Mouse (Mus musculus) heart, adult 2 months (tissue): ENCODE measurements around the gene Rab3il1. TPM values are rescaled to one million over a fixed set of nuclear protein-coding genes. Genes with fewer than 3 reads are reported as not detected.

ENCODE experiments used
- DNase-seq, 2 experiments: peaks; one replicate each; pipeline ENCODE4 v3.0.0; 2021
- H3K27ac ChIP-seq: fragments of 200-600 bp; 2 replicates; pipeline ENCODE4 v1.8.1; 2022
- H3K27me3 ChIP-seq: fragments of 200-500 bp; 2 replicates; pipeline ENCODE4 v1.6.1; 2012; ENCODE audit warnings: mild to moderate bottlenecking, low read length, inconsistent platforms, mixed read lengths; ENCODE audit not compliant: control insufficient read depth, insufficient read depth
- H3K36me3 ChIP-seq: fragments of 200-500 bp; 2 replicates; pipeline ENCODE4 v1.6.1; 2012; ENCODE audit warnings: low read length, inconsistent platforms; ENCODE audit not compliant: control insufficient read depth, insufficient read depth
- H3K4me1 ChIP-seq: fragments of 200-500 bp; 2 replicates; pipeline ENCODE4 v1.6.1; 2011; ENCODE audit warnings: low read length; ENCODE audit not compliant: control insufficient read depth, insufficient read depth
- H3K4me3 ChIP-seq: fragments of 200-600 bp; 2 replicates; pipeline ENCODE4 v1.8.1; 2022
- H3K79me2 ChIP-seq: fragments of 200-500 bp; replicated peaks from 2 replicates; pipeline ENCODE4 v1.6.1; 2012; ENCODE audit warnings: mild to moderate bottlenecking, inconsistent platforms, low read length, moderate library complexity, mixed read lengths; ENCODE audit not compliant: control insufficient read depth, insufficient read depth
- H3K9ac ChIP-seq: fragments of 200-500 bp; 2 replicates; pipeline ENCODE4 v1.6.1; 2012; ENCODE audit warnings: low read depth, mild to moderate bottlenecking, control low read depth, inconsistent platforms, low read length, mixed read lengths
- CTCF ChIP-seq: fragments of 200-600 bp; IDR thresholded peaks from 2 replicates; pipeline ENCODE4 v1.8.1; 2022; ENCODE audit warnings: antibody characterized with exemption, mild to moderate bottlenecking, moderate library complexity
- EP300 ChIP-seq: fragments of 200-500 bp; IDR thresholded peaks from 2 replicates; pipeline ENCODE4 v1.6.1; 2011; ENCODE audit warnings: low read depth, low read length, control low read depth; ENCODE audit not compliant: insufficient read depth
- POLR2A ChIP-seq: fragments of 200-500 bp; IDR thresholded peaks from 2 replicates; pipeline ENCODE4 v1.6.1; 2011; ENCODE audit warnings: mild to moderate bottlenecking, low read depth, low read length, control low read depth; ENCODE audit not compliant: insufficient read depth
- WGBS: fragments of 180-500 bp; shearing (Covaris S2); methylation state at CpG from one replicate; pipeline ENCODE4 v1.1.7; 2018; 5-methylcytosine and 5-hydroxymethylcytosine counted together
- intact Hi-C: fragments of 180-260 bp; cut with DNase I; formaldehyde crosslinking; loops from one replicate; pipeline ENCODE4 v1.15.1; 2025
- polyA plus RNA-seq: library from polyadenylated mRNA; depleted of rRNA; stranded (reverse); fragments of >200 nt; gene quantifications from 2 replicates; pipeline ENCODE4 v1.2.3, GENCODE M21; 2012
- total RNA-seq, 2 experiments: library from RNA; stranded (reverse); gene quantifications; 2 replicates each; pipeline ENCODE4 v1.2.3; 2021

Rab3il1 gene
- total and polyA plus RNA-seq, 3 experiments = 5.9 to 11.1 (median 6.5) TPM

DNA sequence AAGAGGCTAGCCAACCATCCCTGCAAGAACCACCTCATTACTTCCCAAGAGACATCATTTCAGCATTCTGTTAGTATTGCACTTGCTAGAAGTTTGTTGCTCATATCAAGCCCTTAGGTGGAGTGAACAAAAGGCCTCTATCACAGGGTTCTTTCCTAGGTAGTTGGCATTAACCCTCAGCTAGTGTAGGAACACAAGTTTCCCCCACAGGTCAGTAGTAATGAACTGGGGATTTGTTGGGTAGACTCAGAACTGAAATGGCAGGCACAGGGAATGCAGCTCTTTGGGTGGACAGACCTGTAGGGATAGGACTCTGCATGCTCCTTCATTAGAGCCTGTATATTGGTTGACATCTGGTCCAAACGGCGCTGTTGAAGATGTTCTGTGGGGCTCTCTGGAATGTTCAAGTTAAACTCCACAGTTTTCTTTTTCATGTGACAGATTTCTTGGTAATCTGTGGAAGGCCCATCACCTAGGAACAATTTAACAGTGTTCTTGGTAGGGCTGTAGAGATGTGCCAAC is 15.5 kb upstream of the Rab3il1 start:
- H3K4me3 ChIP-seq = no peak overlapping the region
- peaks cover 11% of the 10 kb centered on the region for H3K4me1 ChIP-seq
- no peak for DNase-seq
- intact Hi-C loops = no loop called here
- H3K27ac ChIP-seq = no peak overlapping the region
- H3K9ac ChIP-seq = no peak overlapping the region
- peaks cover 10% of the 10 kb centered on the region for H3K36me3 ChIP-seq
- 93% methylated on average over 2 of the region's 2 CpGs for WGBS
- TF ChIP-seq POLR2A (no peak), EP300 (no peak), CTCF (no peak)
- 0 out of 2 replicates have a peak, but pooled peaks cover 1% of the 10 kb centered on the region for H3K79me2 ChIP-seq
- no peaks in the 10 kb centered on the region for H3K27me3 ChIP-seq

GRCm38 (mm10) chr19:9987192-9987591 is 14.3 kb upstream of the Rab3il1 start:
- Histone ChIP-seq H3K27me3 (no peaks in the 10 kb centered on the region), H3K27ac (no peak overlapping the region), H3K4me3 (no peak overlapping the region), H3K9ac (no peak overlapping the region), H3K36me3 (peaks cover 10% of the 10 kb centered on the region), H3K4me1 (peaks cover 7% of the 10 kb centered on the region), H3K79me2 (0 out of 2 replicates have a peak, but pooled peaks cover 1% of the 10 kb centered on the region)
- 53% methylated on average over 6 of the region's 6 CpGs for WGBS
- DNase-seq = no peak
- intact Hi-C loops = no loop called here
- no peak for TF ChIP-seq POLR2A
- no peak for TF ChIP-seq CTCF
- no peak for TF ChIP-seq EP300

DNA sequence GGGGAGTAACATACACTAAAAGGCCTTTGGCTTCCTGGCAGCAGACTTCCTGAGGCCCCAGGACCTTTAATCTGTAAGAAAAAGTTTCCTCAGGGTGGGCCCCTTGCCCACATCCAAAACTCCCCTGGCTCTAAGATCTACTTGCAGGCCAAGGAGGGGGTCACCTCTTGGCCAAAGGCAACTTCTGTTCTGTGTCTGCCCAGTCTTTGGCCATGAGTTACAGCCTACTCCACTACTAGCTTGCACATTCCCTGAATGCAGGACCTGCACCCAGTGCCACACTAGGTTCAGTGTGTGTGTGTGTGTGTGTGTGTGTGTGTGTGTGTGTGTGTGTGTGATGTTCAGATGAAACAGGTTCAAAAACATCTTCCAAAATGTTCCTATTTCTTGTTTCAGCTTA is 13.9 kb upstream of the Rab3il1 start:
- no peak for TF ChIP-seq EP300
- TF ChIP-seq POLR2A = no peak
- TF ChIP-seq CTCF = no peak
- H3K27me3 ChIP-seq = no peaks in the 10 kb centered on the region
- H3K4me3 ChIP-seq = no peak overlapping the region
- DNase-seq = no peak
- 0 out of 2 replicates have a peak, but pooled peaks cover 1% of the 10 kb centered on the region for H3K79me2 ChIP-seq
- intact Hi-C loops = no loop called here
- H3K36me3 ChIP-seq = peaks cover 10% of the 10 kb centered on the region
- no peak overlapping the region for H3K9ac ChIP-seq
- H3K27ac ChIP-seq = no peak overlapping the region
- H3K4me1 ChIP-seq = peaks cover 7% of the 10 kb centered on the region

DNA sequence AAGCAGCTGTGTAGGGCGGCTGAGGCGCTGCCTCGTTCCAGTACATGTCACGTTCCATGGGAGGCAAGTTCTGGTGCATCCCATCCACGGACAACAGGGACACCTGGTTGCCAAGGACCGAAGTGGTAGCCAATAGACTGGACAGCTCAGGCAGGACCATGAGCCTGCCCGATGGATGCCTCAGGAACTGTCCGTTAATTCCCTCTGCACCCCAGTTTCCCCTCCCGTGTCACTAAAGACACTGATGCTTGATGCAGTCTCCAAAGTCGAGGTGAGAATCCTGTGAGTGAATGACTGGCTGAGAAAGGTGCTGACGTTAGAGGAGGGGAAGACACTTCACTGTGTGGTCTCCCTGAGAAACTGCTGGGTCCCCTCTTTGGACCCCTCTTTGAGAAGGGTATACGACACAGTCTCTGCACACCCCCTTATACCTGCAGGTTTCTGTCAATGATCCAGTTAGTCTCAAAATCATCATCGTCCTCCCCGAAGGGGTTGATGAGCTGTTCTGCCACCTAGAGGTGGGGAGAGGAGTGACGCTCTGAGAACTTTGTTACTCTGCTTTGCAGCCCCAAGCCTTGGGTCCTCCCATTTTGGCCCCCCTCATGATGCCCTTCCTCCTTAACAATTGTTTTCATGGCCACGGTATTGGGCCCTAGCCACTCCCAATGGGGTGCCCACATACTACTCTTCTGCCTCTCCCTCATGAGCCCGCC is 12.1 kb upstream of the Rab3il1 start:
- H3K27me3 ChIP-seq = no peaks in the 10 kb centered on the region
- TF ChIP-seq EP300 = no peak
- peak; percentile 83 for TF ChIP-seq CTCF
- H3K4me1 ChIP-seq = peaks cover 5% of the 10 kb centered on the region
- intact Hi-C loops = no loop called here
- peak in 1 of 2 experiments; percentile 36 for DNase-seq
- H3K9ac ChIP-seq = no peak overlapping the region
- H3K79me2 ChIP-seq = no peaks in the 10 kb centered on the region
- no peak overlapping the region for H3K27ac ChIP-seq
- peaks cover 2% of the 10 kb centered on the region for H3K36me3 ChIP-seq
- no peak overlapping the region for H3K4me3 ChIP-seq
- 62% methylated on average over 17 of the region's 17 CpGs for WGBS

- no peak for DNase-seq
- Histone ChIP-seq H3K4me1 (peaks cover 2% of the 10 kb centered on the region), H3K4me3 (no peak overlapping the region), H3K9ac (no peak overlapping the region), H3K27me3 (no peaks in the 10 kb centered on the region), H3K27ac (no peak overlapping the region), H3K79me2 (no peaks in the 10 kb centered on the region), H3K36me3 (peaks cover 2% of the 10 kb centered on the region; the same call in 1 of the 2 replicates)
- intact Hi-C loops = no loop called here
- TF ChIP-seq CTCF (no peak), EP300 (no peak), POLR2A (no peak)
Measured at GRCm38 (mm10) chr19:9989884-9990256, 11.6 kb upstream of the Rab3il1 start.

- Histone ChIP-seq H3K9ac (no peak overlapping the region), H3K4me1 (peaks cover 2% of the 10 kb centered on the region), H3K27ac (no peak overlapping the region), H3K79me2 (no peaks in the 10 kb centered on the region), H3K27me3 (no peaks in the 10 kb centered on the region), H3K4me3 (no peak overlapping the region), H3K36me3 (no peaks in the 10 kb centered on the region)
- intact Hi-C loops = loop anchor here (1.0 kb wide), 1 partner anchor 75 kb away; no protein-coding TSS in a partner anchor
- TF ChIP-seq EP300 (peak; percentile 75; the same call in 1 of the 2 replicates), CTCF (peak; percentile 96), POLR2A (no peak)
- 19% methylated on average over 5 of the region's 5 CpGs for WGBS
- peak; percentile 78 to 87 for DNase-seq
Measured at GRCm38 (mm10) chr19:9991304-9991703, 10.2 kb upstream of the Rab3il1 start.
